Mouse (Mus musculus): ENCODE measurements at regions not wholly inside any gene's neighbourhood (a gene's known extent, or its start where the extent isn't known, plus 50 kb on each side); places are given as distances from the start of the nearest gene placed in this dataset.

GRCm38 (mm10) chr6:11737667-11738066 lies 169.6 kb downstream of the Ndufa4 start:
- Histone ChIP-seq H3K4me1 (ENCODE audit: control insufficient read depth, insufficient read depth, low read length) (no peaks in the 10 kb centered on the region), H3K9ac (ENCODE audit: low read depth, low read length) (no peak overlapping the region), H3K4me3 (ENCODE audit: insufficient read depth, low read depth, low read length) (no peak overlapping the region), H3K27me3 (ENCODE audit: control insufficient read depth, insufficient read depth, low read length) (no peaks in the 10 kb centered on the region), H3K36me3 (ENCODE audit: control insufficient read depth, insufficient read depth, low read length) (no peaks in the 10 kb centered on the region), H3K79me2 (ENCODE audit: control insufficient read depth, insufficient read depth, low read length) (no peaks in the 10 kb centered on the region), H3K27ac (replicated peaks; ENCODE audit: insufficient read depth, low read depth, low read length) (no peak overlapping the region)
- DNase-seq (ENCODE audit: extremely low read depth, low read depth, low spot score), result no peak
- TF ChIP-seq CTCF (IDR thresholded peaks at IDR 0.05; ENCODE audit: low read depth, low read length) (no peak), POLR2A (IDR thresholded peaks at IDR 0.05; ENCODE audit: extremely low read depth, insufficient read depth, low read length) (no peak)
- WGBS, result 83% methylated on average over 4 of the region's 4 CpGs

GRCm38 (mm10) chr6:11731126-11731525 lies 176.2 kb downstream of the Ndufa4 start:
- H3K4me3 ChIP-seq (ENCODE audit: insufficient read depth, low read depth, low read length), result no peak overlapping the region
- DNase-seq (ENCODE audit: extremely low read depth, low read depth, low spot score), result no peak
- H3K27me3 ChIP-seq (ENCODE audit: control insufficient read depth, insufficient read depth, low read length), result no peaks in the 10 kb centered on the region
- no peaks in the 10 kb centered on the region for H3K36me3 ChIP-seq (ENCODE audit: control insufficient read depth, insufficient read depth, low read length)
- no peak for TF ChIP-seq POLR2A (IDR thresholded peaks at IDR 0.05; ENCODE audit: extremely low read depth, insufficient read depth, low read length)
- TF ChIP-seq CTCF (IDR thresholded peaks at IDR 0.05; ENCODE audit: low read depth, low read length), result no peak
- H3K9ac ChIP-seq (ENCODE audit: low read depth, low read length), result no peak overlapping the region
- H3K27ac ChIP-seq (replicated peaks; ENCODE audit: insufficient read depth, low read depth, low read length), result no peak overlapping the region
- no peaks in the 10 kb centered on the region for H3K4me1 ChIP-seq (ENCODE audit: control insufficient read depth, insufficient read depth, low read length)
- H3K79me2 ChIP-seq (ENCODE audit: control insufficient read depth, insufficient read depth, low read length), result no peaks in the 10 kb centered on the region

- H3K27ac ChIP-seq (replicated peaks; ENCODE audit: insufficient read depth, low read depth, low read length), result no peak overlapping the region
- no peak overlapping the region for H3K9ac ChIP-seq (ENCODE audit: low read depth, low read length)
- no peak for TF ChIP-seq POLR2A (IDR thresholded peaks at IDR 0.05; ENCODE audit: extremely low read depth, insufficient read depth, low read length)
- TF ChIP-seq CTCF (IDR thresholded peaks at IDR 0.05; ENCODE audit: low read depth, low read length), result no peak
- no peaks in the 10 kb centered on the region for H3K79me2 ChIP-seq (ENCODE audit: control insufficient read depth, insufficient read depth, low read length)
- no peak for DNase-seq (ENCODE audit: extremely low read depth, low read depth, low spot score)
- 52% methylated on average over 2 of the region's 2 CpGs for WGBS
- H3K4me3 ChIP-seq (ENCODE audit: insufficient read depth, low read depth, low read length), result no peak overlapping the region
- H3K36me3 ChIP-seq (ENCODE audit: control insufficient read depth, insufficient read depth, low read length), result no peaks in the 10 kb centered on the region
- H3K27me3 ChIP-seq (ENCODE audit: control insufficient read depth, insufficient read depth, low read length), result no peaks in the 10 kb centered on the region
- H3K4me1 ChIP-seq (ENCODE audit: control insufficient read depth, insufficient read depth, low read length), result no peaks in the 10 kb centered on the region
These were observed 176.6 kb downstream of the Ndufa4 start for GRCm38 (mm10) chr6:11730667-11731066.

DNA sequence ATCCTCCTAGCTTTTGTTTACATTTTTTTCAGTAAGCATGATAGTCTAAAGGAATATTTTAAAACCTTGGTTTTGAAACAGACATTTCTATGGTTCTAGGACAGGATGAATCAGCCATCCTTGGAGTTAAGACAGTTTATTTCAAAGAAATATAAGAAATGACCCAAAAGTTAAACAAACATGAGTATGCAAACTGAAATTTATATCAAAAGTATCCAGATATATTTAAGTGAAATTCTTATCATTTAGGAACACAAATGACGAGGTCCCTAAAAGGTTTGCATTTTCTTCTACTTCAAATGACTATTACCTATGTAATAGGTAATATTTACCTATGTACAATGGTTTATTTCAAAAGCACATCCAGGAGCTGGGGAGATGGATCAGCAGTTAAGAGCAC lies 179.5 kb downstream of the Ndufa4 start:
- Histone ChIP-seq H3K4me1 (ENCODE audit: control insufficient read depth, insufficient read depth, low read length) (no peaks in the 10 kb centered on the region), H3K4me3 (ENCODE audit: insufficient read depth, low read depth, low read length) (no peak overlapping the region), H3K27me3 (ENCODE audit: control insufficient read depth, insufficient read depth, low read length) (no peaks in the 10 kb centered on the region), H3K27ac (replicated peaks; ENCODE audit: insufficient read depth, low read depth, low read length) (no peak overlapping the region), H3K9ac (ENCODE audit: low read depth, low read length) (no peak overlapping the region), H3K79me2 (ENCODE audit: control insufficient read depth, insufficient read depth, low read length) (no peaks in the 10 kb centered on the region), H3K36me3 (ENCODE audit: control insufficient read depth, insufficient read depth, low read length) (no peaks in the 10 kb centered on the region)
- 72% methylated on average over 1 of the region's 1 CpGs for WGBS
- TF ChIP-seq CTCF (IDR thresholded peaks at IDR 0.05; ENCODE audit: low read depth, low read length) (no peak), POLR2A (IDR thresholded peaks at IDR 0.05; ENCODE audit: extremely low read depth, insufficient read depth, low read length) (no peak)
- DNase-seq (ENCODE audit: extremely low read depth, low read depth, low spot score), result no peak

DNA sequence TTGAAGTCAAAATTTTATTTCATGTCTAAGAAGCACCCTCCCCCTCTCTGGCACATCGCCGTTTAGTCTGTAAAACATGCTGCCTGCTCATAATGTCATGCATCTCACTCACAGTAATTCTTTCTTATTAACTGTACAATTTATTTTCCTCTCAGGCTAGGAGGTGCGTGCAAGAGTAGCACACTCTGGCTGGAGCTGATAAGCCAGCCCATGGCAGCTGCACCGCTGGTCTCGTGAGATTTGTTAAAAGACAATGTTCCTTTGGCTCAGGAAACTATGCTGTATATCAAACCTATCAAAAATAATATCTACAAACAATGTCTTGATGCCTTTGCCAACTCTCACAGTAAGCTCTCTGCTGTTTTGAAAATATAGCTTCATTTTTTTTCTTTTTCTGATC lies 179.9 kb downstream of the Ndufa4 start:
- H3K4me1 ChIP-seq (ENCODE audit: control insufficient read depth, insufficient read depth, low read length), result no peaks in the 10 kb centered on the region
- DNase-seq (ENCODE audit: extremely low read depth, low read depth, low spot score), result no peak

GRCm38 (mm10) chr6:11723519-11723918 lies 183.8 kb downstream of the Ndufa4 start:
- TF ChIP-seq CTCF (IDR thresholded peaks at IDR 0.05; ENCODE audit: low read depth, low read length) (no peak), POLR2A (IDR thresholded peaks at IDR 0.05; ENCODE audit: extremely low read depth, insufficient read depth, low read length) (no peak)
- Histone ChIP-seq H3K9ac (ENCODE audit: low read depth, low read length) (no peak overlapping the region), H3K4me1 (ENCODE audit: control insufficient read depth, insufficient read depth, low read length) (no peaks in the 10 kb centered on the region), H3K4me3 (ENCODE audit: insufficient read depth, low read depth, low read length) (no peak overlapping the region), H3K27ac (replicated peaks; ENCODE audit: insufficient read depth, low read depth, low read length) (no peak overlapping the region), H3K79me2 (ENCODE audit: control insufficient read depth, insufficient read depth, low read length) (no peaks in the 10 kb centered on the region), H3K27me3 (ENCODE audit: control insufficient read depth, insufficient read depth, low read length) (no peaks in the 10 kb centered on the region), H3K36me3 (ENCODE audit: control insufficient read depth, insufficient read depth, low read length) (no peaks in the 10 kb centered on the region)
- no peak for DNase-seq (ENCODE audit: extremely low read depth, low read depth, low spot score)
- 75% methylated on average over 2 of the region's 2 CpGs for WGBS

More for the DNA sequence above, 179.9 kb downstream of the Ndufa4 start:
- H3K36me3 ChIP-seq (ENCODE audit: control insufficient read depth, insufficient read depth, low read length), result no peaks in the 10 kb centered on the region
- no peaks in the 10 kb centered on the region for H3K79me2 ChIP-seq (ENCODE audit: control insufficient read depth, insufficient read depth, low read length)
- no peak overlapping the region for H3K27ac ChIP-seq (replicated peaks; ENCODE audit: insufficient read depth, low read depth, low read length)
- H3K4me3 ChIP-seq (ENCODE audit: insufficient read depth, low read depth, low read length), result no peak overlapping the region
- TF ChIP-seq CTCF (IDR thresholded peaks at IDR 0.05; ENCODE audit: low read depth, low read length) (no peak), POLR2A (IDR thresholded peaks at IDR 0.05; ENCODE audit: extremely low read depth, insufficient read depth, low read length) (no peak)
- H3K9ac ChIP-seq (ENCODE audit: low read depth, low read length), result no peak overlapping the region
- 73% methylated on average over 5 of the region's 5 CpGs for WGBS
- no peaks in the 10 kb centered on the region for H3K27me3 ChIP-seq (ENCODE audit: control insufficient read depth, insufficient read depth, low read length)

Data from liver, adult 2 months (tissue).